Mouse (Mus musculus) left cerebral cortex, adult 9 months (tissue): ENCODE results near the gene Galnt9.

Experiments
- DNase-seq, 2 experiments: peaks; one replicate each; pipeline ENCODE4 v3.0.0; 2022; ENCODE audit warnings: low spot score in 2 of 2

The Galnt9 gene

GRCm38 (mm10) chr5:110535964-110536363 lies 8.2 kb upstream of the Galnt9 start:
- no peak for DNase-seq

GRCm38 (mm10) chr5:110540947-110541346 lies 3.2 kb upstream of the Galnt9 start:
- DNase-seq = no peak

GRCm38 (mm10) chr5:110541456-110541855 lies 2.7 kb upstream of the Galnt9 start:
- no peak for DNase-seq

GRCm38 (mm10) chr5:110544691-110545069 lies 525 bp downstream of the Galnt9 start:
- DNase-seq = no peak

GRCm38 (mm10) chr5:110545311-110545710 lies 1.2 kb downstream of the Galnt9 start:
- no peak for DNase-seq

GRCm38 (mm10) chr5:110546136-110546535 lies 2.0 kb downstream of the Galnt9 start:
- peak in 1 of 2 experiments; percentile 58 for DNase-seq

- DNase-seq = no peak
These were observed 2.7 kb downstream of the Galnt9 start for GRCm38 (mm10) chr5:110546726-110547406.

GRCm38 (mm10) chr5:110548446-110548845 lies 4.3 kb downstream of the Galnt9 start:
- DNase-seq = no peak

- DNase-seq = no peak
These were observed 6.0 kb downstream of the Galnt9 start for GRCm38 (mm10) chr5:110550189-110550588.

GRCm38 (mm10) chr5:110550841-110551240 lies 6.7 kb downstream of the Galnt9 start:
- DNase-seq = no peak

- DNase-seq = peak in 1 of 2 experiments; percentile 36
These were observed 7.8 kb downstream of the Galnt9 start for GRCm38 (mm10) chr5:110552005-110552404.

GRCm38 (mm10) chr5:110553315-110553714 lies 9.2 kb downstream of the Galnt9 start:
- no peak for DNase-seq

GRCm38 (mm10) chr5:110555198-110555597 lies 11.0 kb downstream of the Galnt9 start:
- no peak for DNase-seq

- no peak for DNase-seq
These were observed 14.2 kb downstream of the Galnt9 start for GRCm38 (mm10) chr5:110558368-110558767.

GRCm38 (mm10) chr5:110559679-110560078 lies 15.5 kb downstream of the Galnt9 start:
- no peak for DNase-seq

GRCm38 (mm10) chr5:110562741-110563326 lies 18.7 kb downstream of the Galnt9 start:
- DNase-seq = peak; percentile 78 to 94

GRCm38 (mm10) chr5:110564986-110565644 lies 21.0 kb downstream of the Galnt9 start:
- peak in 1 of 2 experiments; percentile 46 for DNase-seq

GRCm38 (mm10) chr5:110567547-110567946 lies 23.4 kb downstream of the Galnt9 start:
- DNase-seq = no peak

- no peak for DNase-seq
These were observed 30.7 kb downstream of the Galnt9 start for GRCm38 (mm10) chr5:110574888-110575287.

- no peak for DNase-seq
These were observed 35.1 kb downstream of the Galnt9 start for GRCm38 (mm10) chr5:110579296-110579695.

GRCm38 (mm10) chr5:110580569-110581239 lies 36.5 kb downstream of the Galnt9 start:
- DNase-seq = peak in 1 of 2 experiments; percentile 41
